Mouse (Mus musculus) right cerebral cortex, postnatal 14 days (tissue): ENCODE results near the gene Pstpip1.

Experiments
- DNase-seq: peaks from one replicate; pipeline ENCODE4 v3.0.0; 2022

Gene Pstpip1

DNA sequence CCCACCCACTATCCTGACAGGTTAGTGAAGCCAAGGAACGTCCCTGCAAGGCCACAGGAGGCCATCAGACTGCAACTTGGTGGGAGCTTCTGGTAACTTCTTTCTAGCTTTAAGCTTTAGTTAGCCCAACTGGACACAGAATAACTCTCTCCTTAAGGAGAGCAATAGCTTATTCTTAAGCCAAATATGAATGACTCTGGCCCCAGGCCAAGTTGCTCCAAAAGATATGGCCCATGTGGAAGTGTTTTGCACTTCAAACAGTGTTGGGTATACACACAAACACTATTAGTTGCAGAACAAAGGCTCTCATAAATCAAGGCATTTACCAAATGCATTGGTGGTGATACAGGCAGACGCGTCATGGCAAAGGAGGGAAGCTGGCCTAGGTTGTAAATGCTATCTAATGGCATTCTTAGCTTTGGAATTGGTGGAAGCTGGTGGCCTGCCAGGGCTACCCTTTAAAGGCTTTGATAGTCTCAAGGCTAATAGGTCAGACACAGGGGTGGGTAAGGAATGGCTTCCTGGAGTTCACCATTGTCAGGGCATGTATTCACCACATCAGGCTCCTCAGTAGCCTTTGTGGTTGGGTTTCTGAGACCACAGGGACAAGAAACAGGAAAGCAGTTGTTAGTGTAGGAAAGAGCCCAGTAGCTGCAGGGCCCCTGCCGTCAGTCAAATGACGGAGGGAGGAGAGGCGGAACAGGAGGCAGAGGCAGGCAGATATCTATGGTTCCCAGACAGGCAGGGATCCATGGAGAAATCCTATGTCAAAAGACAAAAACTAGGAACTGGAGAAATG is 16.7 kb downstream of the Pstpip1 start:
- DNase-seq: no peak

DNA sequence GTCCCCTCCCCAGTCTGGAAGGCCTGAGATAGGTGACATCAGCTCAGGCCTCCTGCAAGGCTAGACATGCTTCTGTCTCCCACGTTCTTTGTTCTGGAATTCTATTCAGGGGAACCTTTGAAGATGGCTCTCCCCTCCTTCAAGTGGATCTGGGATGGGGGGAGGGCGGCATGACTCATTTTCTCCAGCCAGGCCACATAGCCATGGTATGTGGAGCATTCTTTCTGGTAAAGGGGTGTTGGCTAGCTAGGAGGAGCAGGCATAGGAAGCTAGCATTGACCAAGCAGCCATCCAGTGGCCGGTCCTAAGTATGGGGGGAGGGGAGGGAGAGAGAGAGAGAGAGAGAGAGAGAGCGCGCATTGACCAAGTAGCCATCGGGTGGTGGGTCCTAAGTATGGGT is 17.8 kb downstream of the Pstpip1 start:
- DNase-seq: no peak

DNA sequence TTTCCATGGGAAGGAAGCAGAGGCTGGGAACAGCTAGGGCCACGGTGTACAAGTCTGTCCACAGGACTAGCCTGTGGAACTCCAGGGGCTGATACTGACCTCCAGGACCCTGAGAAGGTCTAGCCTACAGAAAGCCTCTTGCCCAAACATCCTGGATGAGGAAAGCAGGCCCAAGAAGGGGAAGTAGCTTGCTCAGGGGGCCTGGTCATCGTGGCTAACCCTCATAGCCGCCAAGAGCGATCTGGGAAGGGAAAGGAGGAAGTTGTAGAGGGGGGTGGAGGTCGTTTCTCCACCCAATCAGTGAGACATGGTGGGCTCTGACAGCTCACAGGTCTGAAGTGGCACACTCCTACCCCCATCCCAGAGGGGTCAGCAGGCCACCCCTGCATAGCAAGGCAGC is 18.4 kb downstream of the Pstpip1 start:
- DNase-seq: no peak

DNA sequence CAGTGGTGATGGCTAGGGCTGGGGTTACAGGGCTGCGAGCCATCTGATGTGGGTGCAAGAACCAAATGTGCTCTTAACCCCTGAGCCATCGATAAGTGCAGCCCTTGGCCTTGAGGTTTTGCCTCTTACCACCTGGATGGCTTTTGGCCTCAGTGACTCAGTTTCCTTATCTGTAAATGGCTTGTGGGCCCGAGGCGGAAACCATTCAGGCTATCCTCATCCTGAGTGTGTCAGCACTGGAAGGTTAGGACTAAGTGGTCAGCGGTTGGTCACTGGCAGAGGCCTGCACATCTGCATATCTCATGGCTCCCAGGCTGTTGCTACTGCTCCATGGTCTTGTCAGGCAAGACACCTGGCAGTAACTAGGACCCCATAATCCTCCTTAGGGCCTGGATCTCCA is 28.3 kb downstream of the Pstpip1 start:
- no peak for DNase-seq

DNA sequence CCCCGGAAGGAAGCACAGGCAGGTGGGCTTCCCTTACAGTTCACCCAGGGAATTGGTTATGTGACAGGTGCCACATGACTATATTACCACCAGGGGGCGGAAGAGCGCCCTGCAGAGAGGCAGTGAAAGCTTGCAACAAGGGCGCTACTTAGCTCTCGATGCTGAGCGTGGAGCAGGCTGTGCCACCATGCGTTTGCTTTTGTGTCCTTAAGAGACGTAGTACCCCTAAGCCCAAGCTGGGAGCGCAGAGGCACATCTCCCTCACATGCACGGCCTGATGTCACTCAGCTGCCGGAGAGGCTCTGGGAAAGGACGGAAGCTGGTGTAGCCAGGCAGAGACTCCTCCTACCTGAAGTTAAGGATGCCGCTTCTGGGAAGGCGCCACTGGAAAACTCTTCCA is 28.8 kb downstream of the Pstpip1 start:
- peak; percentile 76 for DNase-seq

DNA sequence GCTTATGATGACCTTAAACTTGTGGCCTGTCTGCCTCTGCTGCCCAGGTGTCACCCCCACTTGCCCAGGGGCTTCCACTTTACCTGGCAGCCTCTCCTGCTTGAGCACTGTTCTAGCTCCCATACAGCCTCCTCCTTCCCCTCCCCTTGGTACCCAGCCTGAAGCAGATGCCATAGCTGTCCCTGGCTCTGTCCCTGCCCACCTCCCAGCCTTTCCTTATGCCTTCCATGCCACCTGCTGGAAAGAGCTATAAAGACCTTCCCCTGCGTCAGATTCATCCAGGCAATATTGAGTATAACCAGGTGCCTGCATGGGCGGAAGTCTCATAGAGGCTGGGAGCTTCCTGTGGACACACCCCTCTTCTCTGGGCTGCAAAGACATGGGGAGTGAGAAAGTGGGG is 29.9 kb downstream of the Pstpip1 start:
- DNase-seq: no peak

DNA sequence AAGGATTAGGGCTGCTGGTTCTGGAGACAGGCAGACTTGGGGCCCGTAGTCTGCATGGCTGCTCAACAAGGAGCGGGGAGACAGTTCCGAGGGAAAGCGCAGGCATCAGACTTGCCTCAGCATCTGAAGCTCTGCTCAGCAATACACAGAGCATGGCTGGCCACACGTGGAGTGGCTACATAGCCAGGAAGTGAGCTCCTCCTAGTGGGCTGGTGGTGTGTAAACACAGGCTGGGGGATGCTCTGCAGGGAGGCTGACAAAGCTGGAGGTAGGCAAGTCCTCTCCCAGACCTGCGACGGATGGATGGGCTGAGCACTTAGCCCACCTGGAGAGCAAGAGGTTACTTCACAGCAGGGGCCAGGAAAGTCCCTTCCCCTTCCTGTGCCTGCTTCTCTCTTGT is 31.3 kb downstream of the Pstpip1 start:
- DNase-seq: peak; percentile 70

DNA sequence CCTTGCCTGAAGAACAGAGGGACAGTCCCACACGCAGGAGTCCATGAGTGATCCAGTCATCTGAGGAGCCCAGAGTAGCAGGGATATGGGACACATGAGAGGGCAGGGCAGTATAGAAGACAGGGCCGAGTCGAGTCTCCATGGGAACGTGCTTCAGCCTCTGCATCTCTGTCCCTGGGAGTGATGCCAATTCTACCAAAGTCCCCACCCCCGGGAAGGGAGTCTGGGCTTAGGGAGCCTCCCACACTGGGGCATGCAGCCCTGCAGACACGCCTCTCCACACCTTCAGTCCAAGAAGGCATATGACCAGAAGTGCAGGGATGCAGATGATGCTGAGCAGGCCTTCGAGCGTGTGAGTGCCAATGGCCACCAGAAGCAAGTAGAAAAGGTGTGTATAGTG is 33.2 kb downstream of the Pstpip1 start:
- no peak for DNase-seq

DNA sequence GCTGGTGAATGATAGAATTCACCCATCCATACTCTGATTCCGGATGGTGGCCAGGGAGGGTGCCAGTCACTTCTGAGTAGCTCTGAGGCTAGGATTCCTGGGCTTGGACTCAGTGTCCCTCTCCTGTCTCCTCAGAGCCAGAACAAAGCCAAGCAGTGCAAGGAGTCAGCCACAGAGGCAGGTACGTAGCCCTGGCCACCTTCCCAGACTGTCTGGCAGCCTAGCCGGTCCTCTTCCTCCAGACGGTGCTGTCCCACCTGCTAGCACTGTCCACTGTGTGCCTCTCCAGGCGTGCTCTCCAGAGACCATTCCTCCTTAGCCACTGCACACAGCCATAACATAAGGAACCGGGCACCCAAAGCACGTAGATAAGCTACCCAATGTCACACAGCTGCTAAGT is 33.9 kb downstream of the Pstpip1 start:
- DNase-seq: no peak

DNA sequence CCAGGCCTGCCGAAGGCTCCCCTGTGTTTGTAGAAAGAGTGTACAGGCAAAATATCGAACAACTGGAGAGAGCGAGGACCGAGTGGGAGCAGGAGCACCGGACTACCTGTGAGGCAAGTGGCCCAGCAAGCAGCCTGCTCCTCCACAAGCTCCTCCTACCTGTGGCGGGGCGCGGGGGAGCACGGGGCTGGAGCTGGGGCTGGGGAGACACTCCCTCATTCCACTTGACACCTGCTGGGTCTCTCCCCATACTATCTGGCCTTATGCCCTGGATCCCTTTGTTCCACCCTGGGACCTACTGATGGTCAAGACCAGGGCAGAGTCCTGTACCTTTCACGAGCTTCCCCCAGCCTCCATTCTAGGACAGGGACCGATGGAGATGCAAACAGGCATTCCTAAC is 34.8 kb downstream of the Pstpip1 start:
- DNase-seq: no peak

DNA sequence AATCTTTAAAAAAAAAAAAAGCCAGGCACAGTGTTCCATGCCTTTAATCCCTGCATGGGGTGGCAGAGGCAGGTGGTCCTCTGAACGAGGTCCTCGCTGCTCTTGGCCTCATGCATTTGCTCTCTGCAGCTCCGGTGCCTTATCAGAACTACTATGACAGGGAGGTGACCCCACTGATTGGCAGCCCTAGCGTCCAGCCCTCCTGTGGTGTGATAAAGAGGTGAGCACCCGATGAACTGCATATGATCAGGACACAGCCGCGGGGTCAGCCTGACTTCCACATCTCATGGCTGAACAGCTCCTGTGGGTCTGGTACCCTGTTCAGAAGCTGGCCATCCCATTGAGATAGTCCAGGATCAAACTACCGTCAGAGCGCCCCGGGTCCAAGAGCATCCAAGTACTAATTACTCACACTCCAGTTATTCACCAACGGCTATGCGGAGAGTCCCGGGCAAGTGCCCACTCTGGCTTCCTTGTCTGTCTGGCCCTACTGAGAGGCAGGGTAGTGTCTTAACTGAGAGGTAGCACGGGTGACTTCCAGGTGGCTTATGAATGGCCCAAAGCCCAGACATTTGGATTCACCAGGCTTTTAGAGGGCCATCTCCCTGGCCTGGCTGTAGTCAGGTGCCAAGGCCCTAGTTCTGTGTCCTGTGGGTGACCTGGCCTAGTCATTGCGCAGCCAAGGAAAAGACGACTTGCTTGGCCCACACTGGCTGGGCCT is 36.9 kb downstream of the Pstpip1 start:
- DNase-seq: no peak

DNA sequence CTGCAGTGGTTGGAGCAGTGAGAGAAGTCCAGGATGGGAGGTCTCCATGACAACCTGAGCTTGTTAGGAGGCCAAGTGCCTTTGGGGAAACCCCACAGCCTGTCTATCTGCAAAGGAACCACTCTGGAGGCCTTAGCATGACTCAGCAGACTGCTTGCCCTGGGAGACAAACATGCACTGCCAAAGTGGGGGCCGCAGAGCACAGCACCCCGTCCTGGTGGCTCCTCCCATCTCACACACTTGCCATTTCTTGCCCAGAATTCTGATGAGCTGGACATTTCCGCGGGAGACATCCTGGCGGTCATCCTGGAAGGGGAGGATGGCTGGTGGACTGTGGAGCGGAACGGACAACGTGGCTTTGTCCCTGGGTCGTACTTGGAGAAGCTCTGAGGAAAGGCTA is 38.6 kb downstream of the Pstpip1 start:
- no peak for DNase-seq

DNA sequence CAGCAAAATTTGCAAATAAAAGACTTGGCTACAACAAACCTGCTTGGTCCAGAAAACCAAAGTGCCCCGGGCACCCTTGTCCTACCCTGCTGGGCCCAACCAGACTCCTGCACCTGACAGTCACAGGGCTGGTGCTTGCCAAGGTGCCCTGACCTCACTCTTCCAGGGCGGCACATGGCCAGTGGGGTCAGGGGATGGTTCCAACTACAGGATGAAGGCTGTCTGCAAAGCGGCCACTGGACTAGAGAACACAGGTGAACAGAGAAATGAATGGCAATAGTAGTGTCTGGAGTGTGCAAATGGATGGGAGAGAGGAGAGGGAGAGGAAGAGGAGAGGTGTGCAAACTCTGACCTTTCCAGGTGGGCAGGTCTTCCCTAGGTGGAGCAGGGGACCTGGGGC is 40.2 kb downstream of the Pstpip1 start:
- DNase-seq: no peak

DNA sequence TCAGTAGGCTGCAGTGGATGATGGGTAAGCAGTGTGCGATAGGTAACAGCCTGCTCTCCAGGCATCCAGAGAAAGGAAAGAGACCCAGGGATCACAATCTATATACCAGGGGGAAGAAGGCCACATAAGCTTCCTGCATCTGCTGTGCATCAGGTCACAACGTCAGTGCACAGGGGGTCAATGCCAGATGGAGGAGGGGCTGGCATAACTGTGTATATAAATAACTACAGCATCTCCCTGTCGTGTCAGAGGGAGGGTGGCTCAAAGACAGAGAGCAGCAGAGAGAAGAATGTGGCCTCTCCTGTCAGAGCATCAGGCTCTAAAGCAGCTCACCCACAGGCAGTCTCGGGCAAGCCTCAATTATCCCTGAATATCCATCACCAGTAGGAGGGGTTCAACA is 40.8 kb downstream of the Pstpip1 start:
- DNase-seq: no peak

DNA sequence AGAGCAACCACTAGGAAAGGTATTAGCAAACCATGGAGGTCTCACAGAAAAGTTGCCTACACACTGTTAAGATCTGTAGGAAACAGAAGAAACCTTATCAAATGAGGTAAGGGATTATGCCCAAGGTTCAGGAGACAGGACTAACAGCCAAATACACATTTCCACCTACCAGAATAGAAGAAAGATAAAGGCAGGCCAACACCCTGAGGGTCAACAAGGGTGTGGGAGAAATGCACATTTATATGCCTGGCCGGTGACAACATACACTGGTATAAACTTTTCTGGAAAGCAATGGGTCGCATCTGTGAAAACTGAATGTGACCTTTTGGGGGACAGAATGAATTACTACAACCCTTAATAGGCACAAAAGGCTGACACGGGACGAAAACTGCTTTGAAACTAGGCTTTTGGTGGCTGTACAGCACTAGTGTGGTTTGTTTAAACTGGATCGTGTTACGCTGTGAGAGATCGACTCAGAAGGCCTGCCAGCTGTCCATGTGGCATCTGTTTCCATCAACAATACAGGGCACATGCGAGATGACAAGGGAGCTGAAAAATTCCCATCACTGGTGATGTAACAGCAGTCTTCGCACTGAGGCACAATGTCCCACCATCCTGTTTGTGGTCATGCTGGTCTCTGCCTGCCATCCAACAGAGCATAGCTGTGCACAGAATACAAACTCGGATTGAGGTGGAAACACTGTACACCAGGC is 42.2 kb downstream of the Pstpip1 start:
- DNase-seq: no peak

DNA sequence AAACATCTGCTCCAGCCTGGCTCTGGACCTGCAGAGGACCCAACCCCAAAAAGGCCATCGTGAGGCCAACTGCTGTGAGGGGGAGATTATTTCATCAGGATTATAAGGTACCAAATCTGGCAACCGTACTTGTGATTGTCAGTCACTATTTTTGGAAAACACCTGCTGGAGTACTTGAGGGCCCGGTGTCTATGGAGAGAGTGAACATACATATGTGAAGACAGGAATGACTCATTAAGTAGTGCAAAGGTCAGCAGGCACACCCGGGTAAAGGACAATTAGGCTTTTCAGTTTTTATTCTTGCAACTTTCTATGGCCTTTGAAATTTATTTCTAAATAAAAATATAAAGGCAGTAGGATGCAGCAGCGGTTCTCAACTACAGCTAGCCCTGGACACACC is 44.2 kb downstream of the Pstpip1 start:
- no peak for DNase-seq

DNA sequence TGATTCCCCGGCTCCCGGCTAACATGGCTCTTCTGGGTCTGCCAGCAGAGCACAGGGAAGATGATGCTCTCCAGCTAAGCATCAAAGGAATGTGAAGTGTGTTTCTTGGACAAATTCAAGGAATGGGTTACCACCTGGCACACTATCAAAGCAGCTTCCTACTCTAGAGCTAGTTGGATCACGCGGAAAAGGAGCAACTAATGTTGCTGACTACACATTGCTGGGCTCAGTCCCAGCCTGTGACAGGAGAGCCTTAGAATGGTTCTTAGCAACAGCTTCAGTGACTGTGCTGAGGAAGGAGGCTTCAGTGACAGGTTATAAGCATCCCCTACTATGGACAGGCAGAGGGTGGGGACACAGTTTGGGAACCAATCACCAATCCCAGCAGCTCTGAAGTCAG is 44.9 kb downstream of the Pstpip1 start:
- no peak for DNase-seq

DNA sequence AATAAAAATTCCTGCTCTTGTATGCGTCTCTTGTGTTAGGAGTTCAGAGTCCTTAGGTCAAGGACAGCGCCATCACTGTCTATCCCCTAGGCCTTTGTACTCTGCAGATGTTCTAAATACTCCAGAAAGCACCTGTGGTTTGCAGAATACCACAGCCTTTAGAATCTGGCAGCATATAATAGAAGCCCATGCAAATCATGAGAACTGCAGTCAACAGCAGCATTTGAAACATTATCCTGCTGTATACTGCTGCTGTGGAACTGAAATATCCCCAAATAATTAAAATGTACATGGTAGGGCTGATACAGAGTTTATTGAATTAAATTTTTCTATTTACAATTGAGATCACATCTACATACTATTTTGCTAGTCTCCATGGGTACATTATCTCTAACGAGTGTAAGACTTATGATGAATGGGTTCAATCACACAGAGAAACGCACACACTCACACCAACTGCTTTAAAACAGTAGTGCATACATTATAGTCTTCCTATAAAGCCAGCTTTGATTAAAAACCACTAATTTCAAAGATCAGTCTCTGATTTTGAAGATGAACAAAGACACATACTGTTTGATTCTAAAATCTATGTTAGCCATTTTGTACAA is 45.9 kb downstream of the Pstpip1 start:
- DNase-seq: no peak

DNA sequence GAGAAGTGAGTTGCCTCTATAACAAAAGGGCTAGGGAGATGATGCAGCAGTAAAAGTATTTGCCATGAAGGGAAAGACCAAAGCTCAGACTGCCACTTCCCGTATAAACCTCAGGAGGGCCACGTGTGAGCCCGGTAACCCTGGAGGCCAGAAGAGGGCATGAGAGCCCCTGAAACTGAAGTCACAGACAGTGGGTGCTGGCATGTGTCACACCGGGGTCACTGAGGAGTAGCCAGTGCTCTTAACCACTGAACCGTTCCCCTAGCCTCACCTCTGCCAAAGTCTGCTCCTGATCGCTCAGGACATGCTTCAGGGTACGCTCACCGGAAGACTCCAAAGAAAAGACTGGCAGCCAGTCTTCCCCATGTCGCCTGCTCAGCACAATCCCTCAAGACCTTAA is 52.0 kb downstream of the Pstpip1 start:
- no peak for DNase-seq

DNA sequence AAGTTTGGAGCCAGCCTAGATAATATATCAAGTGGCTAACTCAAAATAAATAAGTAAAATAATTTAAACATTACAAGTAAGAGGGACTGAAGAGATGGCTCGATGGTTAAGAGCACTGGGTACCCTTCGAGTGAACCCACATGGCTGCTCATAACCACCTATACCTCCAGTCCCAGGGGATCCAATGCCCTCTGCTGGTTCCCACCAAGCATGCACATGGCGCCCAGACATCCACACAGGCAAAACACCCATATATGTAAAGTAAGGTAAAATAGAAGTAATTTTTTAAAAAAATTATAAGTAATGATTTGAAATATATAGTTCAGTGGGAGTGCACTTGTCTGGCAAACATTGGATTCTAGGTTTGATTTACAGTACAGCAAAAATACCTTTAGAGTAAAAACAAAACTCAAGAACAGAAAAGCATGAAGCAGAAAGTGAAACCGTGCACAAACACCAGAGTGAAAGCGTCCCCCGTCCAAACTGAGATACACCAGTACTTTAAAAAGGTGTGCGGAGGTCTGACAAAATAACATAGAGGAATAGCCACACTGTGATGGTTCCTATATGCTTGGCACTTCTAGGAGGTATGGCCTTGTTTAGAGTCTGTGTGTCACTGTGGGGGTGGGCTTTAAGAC is 54.7 kb downstream of the Pstpip1 start:
- DNase-seq: no peak

DNA sequence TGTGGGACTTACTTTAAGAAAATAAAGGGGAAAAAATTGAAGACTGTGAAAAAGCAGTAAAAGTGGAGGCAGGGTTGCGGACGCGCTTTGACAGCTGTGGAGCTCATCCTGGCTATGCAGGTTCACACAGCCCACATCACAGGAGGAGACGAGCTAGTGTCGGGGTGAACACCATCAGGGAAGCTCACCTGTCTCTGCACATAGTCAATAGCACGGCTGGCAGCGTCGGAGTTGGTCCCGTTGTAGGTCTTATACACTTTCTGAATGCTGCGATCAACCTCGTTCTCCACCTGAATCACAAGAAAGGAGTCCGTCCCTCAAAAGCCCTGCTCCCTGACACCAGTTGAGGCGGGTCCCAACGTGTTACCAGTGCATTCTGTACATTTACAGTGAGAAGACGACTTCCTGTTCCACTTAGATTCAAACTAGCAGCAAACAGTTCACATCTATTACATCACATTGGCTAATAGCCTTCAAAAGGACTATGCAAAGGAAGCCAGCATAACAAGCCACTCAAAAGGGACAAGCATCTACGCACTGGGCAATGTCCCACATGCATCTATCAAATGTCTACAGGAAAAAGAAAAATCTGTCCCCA is 56.7 kb downstream of the Pstpip1 start:
- no peak for DNase-seq

DNA sequence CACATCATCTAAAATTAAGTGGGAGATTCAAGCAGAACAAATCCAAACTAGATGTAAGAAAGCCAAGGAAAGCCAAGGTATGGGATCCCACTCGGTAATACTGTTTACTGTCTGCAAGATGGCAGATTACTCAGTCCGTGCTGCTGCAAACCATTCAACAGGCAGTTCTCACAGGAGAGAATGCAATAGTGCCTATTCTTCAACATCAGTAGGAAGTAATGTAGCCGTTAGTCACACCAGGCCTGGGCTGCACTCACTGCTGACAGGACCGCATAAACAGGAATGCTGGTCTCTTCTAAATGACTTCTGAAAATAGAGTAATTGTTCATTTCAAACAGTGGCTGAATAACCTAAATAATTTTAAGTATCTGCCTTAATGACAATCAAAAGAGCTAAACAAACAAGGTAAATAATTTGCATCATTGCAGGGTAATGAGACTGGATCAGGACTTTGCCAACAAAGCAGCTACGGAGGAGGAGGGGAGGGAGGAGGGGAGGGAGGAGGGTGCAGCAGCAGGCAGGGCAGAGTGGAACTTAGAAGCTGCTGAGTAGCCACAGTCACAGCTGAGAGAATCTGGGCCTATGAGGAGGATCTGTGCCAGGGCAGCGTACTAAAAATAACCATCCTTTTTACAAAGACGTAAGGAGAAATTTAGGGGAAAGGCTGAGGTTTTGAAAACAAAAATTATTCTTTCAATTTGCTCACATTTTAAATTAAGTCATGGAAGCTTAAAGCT is 62.2 kb downstream of the Pstpip1 start:
- peak; percentile 23 for DNase-seq
